Mouse (Mus musculus) intestine, embryonic 14.5 days (tissue): ENCODE measurements around the gene Col4a1. TPM values are rescaled to one million over a fixed set of nuclear protein-coding genes. Genes with fewer than 3 reads are reported as not detected.

Experiments
- ATAC-seq: fragments of 200-750 bp; cut with Nextera tagmentation; replicated peaks from 2 replicates; pipeline ENCODE4 v1.8.0; 2017; ENCODE audit warnings: low read depth, moderate number of reproducible peaks, moderate TSS enrichment, moderate library complexity; ENCODE audit not compliant: low FRiP score, low TSS enrichment
- DNase-seq: peaks from one replicate; pipeline ENCODE4 v3.0.0-alpha.2; 2018; ENCODE audit warnings: low spot score
- H3K27ac ChIP-seq: fragments of 300-500 bp; sonication (generic); 2 replicates; pipeline ENCODE4 v1.5.1; 2014; ENCODE audit warnings: low read depth, mild to moderate bottlenecking, control low read depth
- H3K27me3 ChIP-seq: fragments of 300-500 bp; sonication (generic); replicated peaks from 2 replicates; pipeline ENCODE4 v1.6.1; 2014; ENCODE audit warnings: low read length, control low read depth; ENCODE audit not compliant: control insufficient read depth, insufficient read depth
- H3K36me3 ChIP-seq: fragments of 300-500 bp; sonication (generic); 2 replicates; pipeline ENCODE4 v1.6.1; 2014; ENCODE audit warnings: low read length, control low read depth; ENCODE audit not compliant: control insufficient read depth, insufficient read depth
- H3K4me1 ChIP-seq: fragments of 300-500 bp; sonication (generic); replicated peaks from 2 replicates; pipeline ENCODE4 v1.6.1; 2014; ENCODE audit warnings: low read length, control low read depth, mixed read lengths; ENCODE audit not compliant: control insufficient read depth, insufficient read depth
- H3K4me2 ChIP-seq: fragments of 300-500 bp; sonication (generic); 2 replicates; pipeline ENCODE4 v1.6.1; 2014; ENCODE audit warnings: low read length
- H3K4me3 ChIP-seq: fragments of 300-500 bp; sonication (generic); 2 replicates; pipeline ENCODE4 v1.5.1; 2014; ENCODE audit warnings: low read depth, low read length, control low read depth, mixed read lengths
- H3K9ac ChIP-seq: fragments of 300-500 bp; sonication (generic); 2 replicates; pipeline ENCODE4 v1.6.1; 2014; ENCODE audit warnings: mild to moderate bottlenecking, low read length
- H3K9me3 ChIP-seq: fragments of 300-500 bp; sonication (generic); 2 replicates; pipeline ENCODE4 v1.6.1; 2016; ENCODE audit warnings: low read length, control low read depth; ENCODE audit not compliant: control insufficient read depth
- WGBS: fragments of 180-500 bp; shearing (Covaris S2); extraction: QIAGEN DNeasy Blood & Tissue Kit; methylation state at CpG from one replicate; pipeline ENCODE4 v1.1.7; 2014; 5-methylcytosine and 5-hydroxymethylcytosine counted together
- polyA plus RNA-seq: library from polyadenylated mRNA; unstranded; fragments of >200 nt; fragmentation: Nextera tagmentation; extraction: Ambion mirVana; gene quantifications from 2 replicates; pipeline ENCODE4 v1.2.1, GENCODE M21; 2014

Gene Col4a1
- polyA plus RNA-seq, 1 experiment from 2014 or later = 228 TPM

DNA sequence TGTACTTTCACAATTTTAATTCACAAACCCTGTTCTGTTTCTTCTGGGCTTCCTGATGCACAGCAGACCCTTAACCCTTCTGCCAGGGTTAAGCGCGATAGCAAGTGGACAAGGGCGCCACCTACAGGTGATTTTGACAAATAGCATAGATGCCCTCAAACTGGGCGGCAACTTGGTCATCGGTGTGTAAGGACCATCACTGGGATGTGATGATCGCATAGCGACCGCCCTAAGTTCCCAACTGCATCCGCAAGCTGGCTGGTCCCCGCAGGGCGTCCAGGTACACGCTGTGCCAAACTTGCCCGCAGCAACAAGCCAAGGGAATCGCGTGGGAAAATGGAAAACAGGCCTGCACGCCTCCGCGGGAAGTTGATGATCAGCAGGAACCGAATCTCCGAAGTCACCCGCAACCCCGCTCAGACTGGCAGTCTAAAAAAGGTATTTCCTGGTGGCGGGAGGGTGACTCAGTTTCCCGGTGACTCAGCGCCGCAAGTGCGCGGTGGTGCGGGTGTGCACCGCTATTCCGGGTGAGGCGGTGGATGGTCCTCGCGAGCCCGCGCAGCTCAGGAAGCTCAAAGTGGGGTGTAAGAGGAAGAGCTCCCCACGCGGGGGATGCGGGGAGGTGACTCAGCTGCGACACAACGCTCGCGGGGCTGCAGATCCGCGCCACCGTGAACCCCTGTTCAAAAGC is 124.9 kb downstream of the Col4a1 start:
- Histone ChIP-seq H3K9me3 (no peaks in the 10 kb centered on the region), H3K36me3 (no peaks in the 10 kb centered on the region), H3K9ac (peak overlapping the region; percentile 1; the same call in 1 of the 2 replicates), H3K4me3 (peak overlapping the region; percentile 34), H3K27ac (no peak overlapping the region), H3K4me2 (peak overlapping the region; percentile 91), H3K27me3 (peaks cover 10% of the 10 kb centered on the region; the same call in 1 of the 2 replicates), H3K4me1 (peaks cover 20% of the 10 kb centered on the region; the same call in 1 of the 2 replicates)
- 1% methylated on average over 46 of the region's 46 CpGs for WGBS
- ATAC-seq (peak; percentile 50; the same call in 1 of the 2 replicates), DNase-seq (peak; percentile 85)

GRCm38 (mm10) chr8:11186456-11186855 is 126.2 kb downstream of the Col4a1 start:
- DNase-seq = no peak
- ATAC-seq = no peak
- 32% methylated on average over 4 of the region's 4 CpGs for WGBS
- Histone ChIP-seq H3K9ac (no peak overlapping the region), H3K27me3 (peaks cover 10% of the 10 kb centered on the region; the same call in 1 of the 2 replicates), H3K4me1 (peaks cover 11% of the 10 kb centered on the region; the same call in 1 of the 2 replicates), H3K4me3 (no peak overlapping the region), H3K9me3 (no peaks in the 10 kb centered on the region), H3K27ac (no peak overlapping the region), H3K36me3 (no peaks in the 10 kb centered on the region), H3K4me2 (no peak overlapping the region)

DNA sequence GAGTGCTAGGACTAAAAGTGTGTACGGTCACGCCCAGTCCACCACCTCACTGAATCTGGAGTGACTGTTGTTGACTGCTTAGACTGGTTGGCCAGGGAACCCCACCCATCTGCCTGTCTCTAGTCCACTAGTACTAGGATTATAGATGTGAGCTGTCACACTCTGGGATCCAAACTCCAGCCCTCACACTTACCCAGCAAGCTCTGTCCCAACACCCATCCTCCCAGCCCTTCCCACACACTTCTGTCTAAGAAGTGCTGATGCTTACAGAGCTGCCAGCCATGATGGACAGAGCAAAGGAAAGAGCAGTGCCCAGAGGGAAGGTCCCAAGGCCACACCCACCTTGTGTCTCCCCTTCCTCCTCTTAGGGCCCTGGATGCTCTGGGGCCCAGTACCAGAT is 127.0 kb downstream of the Col4a1 start:
- Histone ChIP-seq H3K27ac (no peak overlapping the region), H3K4me1 (peaks cover 11% of the 10 kb centered on the region; the same call in 1 of the 2 replicates)
- DNase-seq = no peak

DNA sequence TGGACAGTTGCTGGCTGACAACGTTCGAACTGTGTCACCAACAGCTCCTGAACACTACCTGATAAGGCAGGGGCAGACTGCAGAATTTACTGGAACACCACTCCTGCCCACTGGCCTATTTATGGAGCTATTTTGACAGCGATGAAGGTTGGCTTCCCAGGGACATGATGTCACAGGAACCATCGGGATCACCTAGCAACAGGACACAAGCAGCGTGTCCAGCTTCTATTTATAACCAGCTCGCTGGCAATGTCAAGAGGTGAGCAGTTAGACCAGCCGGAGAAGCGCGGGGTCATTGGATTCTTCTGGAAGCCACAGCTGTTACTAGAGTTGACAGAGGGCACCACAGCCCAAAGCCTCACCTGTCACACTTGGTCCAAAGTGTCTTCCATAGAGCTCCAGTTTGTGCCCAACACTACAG is 129.0 kb downstream of the Col4a1 start:
- no peak overlapping the region for H3K9ac ChIP-seq
- H3K27me3 ChIP-seq = peaks cover 10% of the 10 kb centered on the region; the same call in 1 of the 2 replicates
- H3K9me3 ChIP-seq = no peaks in the 10 kb centered on the region
- H3K36me3 ChIP-seq = no peaks in the 10 kb centered on the region
- H3K27ac ChIP-seq = no peak overlapping the region
- 43% methylated on average over 9 of the region's 9 CpGs for WGBS
- peaks cover 11% of the 10 kb centered on the region; the same call in 1 of the 2 replicates for H3K4me1 ChIP-seq
- no peak for ATAC-seq
- no peak overlapping the region for H3K4me3 ChIP-seq
- DNase-seq = no peak
- no peak overlapping the region for H3K4me2 ChIP-seq

More for the DNA sequence above, 127.0 kb downstream of the Col4a1 start:
- no peak overlapping the region for H3K4me2 ChIP-seq
- ATAC-seq = no peak
- no peaks in the 10 kb centered on the region for H3K9me3 ChIP-seq
- peaks cover 10% of the 10 kb centered on the region; the same call in 1 of the 2 replicates for H3K27me3 ChIP-seq
- no peak overlapping the region for H3K4me3 ChIP-seq
- H3K9ac ChIP-seq = no peak overlapping the region
- WGBS = 96% methylated on average over 2 of the region's 2 CpGs
- no peaks in the 10 kb centered on the region for H3K36me3 ChIP-seq

- Histone ChIP-seq H3K4me1 (peaks cover 11% of the 10 kb centered on the region; the same call in 1 of the 2 replicates), H3K36me3 (no peaks in the 10 kb centered on the region), H3K9me3 (no peaks in the 10 kb centered on the region), H3K27me3 (peaks cover under 1% of the 10 kb centered on the region; the same call in 1 of the 2 replicates), H3K9ac (no peak overlapping the region), H3K27ac (no peak overlapping the region), H3K4me2 (no peak overlapping the region), H3K4me3 (no peak overlapping the region)
- 88% methylated on average over 12 of the region's 12 CpGs for WGBS
- no peak for DNase-seq
- no peak for ATAC-seq
Measured at GRCm38 (mm10) chr8:11182606-11183005, 130.0 kb downstream of the Col4a1 start.

DNA sequence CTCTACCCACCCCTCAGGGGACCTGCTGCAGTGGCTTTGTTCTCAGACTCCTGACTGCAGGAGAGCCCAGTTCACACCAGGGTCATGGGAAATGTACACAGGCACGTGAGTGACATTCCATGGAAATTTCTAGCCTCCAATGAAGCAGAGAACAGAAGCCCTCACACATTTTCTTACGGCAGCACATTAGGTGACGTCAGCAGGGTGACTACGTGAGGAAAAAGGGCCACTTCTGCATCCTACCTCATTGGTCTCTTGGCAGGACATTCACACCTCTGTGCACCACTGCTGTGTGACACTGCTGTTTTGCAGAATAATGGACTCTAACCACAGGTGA is 130.5 kb downstream of the Col4a1 start:
- no peaks in the 10 kb centered on the region for H3K9me3 ChIP-seq
- H3K9ac ChIP-seq = no peak overlapping the region
- no peak overlapping the region for H3K4me3 ChIP-seq
- no peaks in the 10 kb centered on the region for H3K27me3 ChIP-seq
- H3K4me2 ChIP-seq = no peak overlapping the region
- 63% methylated on average over 4 of the region's 4 CpGs for WGBS
- DNase-seq (no peak), ATAC-seq (no peak)
- H3K4me1 ChIP-seq = peaks cover 7% of the 10 kb centered on the region; the same call in 1 of the 2 replicates
- no peak overlapping the region for H3K27ac ChIP-seq
- no peaks in the 10 kb centered on the region for H3K36me3 ChIP-seq

- Histone ChIP-seq H3K9me3 (no peaks in the 10 kb centered on the region), H3K36me3 (no peaks in the 10 kb centered on the region), H3K4me1 (peaks cover 2% of the 10 kb centered on the region; the same call in 1 of the 2 replicates), H3K4me3 (no peak overlapping the region), H3K4me2 (no peak overlapping the region), H3K27me3 (no peaks in the 10 kb centered on the region), H3K9ac (no peak overlapping the region), H3K27ac (no peak overlapping the region)
- no peak for ATAC-seq
- 78% methylated on average over 11 of the region's 11 CpGs for WGBS
- DNase-seq = no peak
Measured at GRCm38 (mm10) chr8:11181420-11182147, 131.0 kb downstream of the Col4a1 start.

DNA sequence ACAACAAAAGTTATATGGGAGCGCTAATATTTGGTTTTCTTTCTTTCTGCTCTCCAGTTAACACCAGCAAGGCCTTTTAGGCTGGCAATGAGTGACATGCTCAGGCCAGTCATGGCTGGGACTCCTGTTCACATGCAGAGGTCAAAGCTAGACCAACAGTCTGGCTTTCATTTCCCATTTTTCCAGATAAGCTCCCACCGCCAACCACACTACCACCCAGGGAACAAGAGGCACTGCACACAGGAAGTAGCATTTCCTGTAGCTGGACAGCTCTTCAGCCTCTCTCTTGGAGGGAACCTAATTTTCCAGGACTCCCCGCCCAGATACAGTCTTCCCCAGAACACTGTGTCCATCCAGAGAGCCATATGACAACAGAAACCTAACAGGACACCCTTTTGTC is 132.8 kb downstream of the Col4a1 start:
- Histone ChIP-seq H3K4me1 (no peaks in the 10 kb centered on the region), H3K4me3 (no peak overlapping the region), H3K9me3 (no peaks in the 10 kb centered on the region), H3K36me3 (no peaks in the 10 kb centered on the region), H3K4me2 (no peak overlapping the region), H3K27ac (no peak overlapping the region), H3K9ac (no peak overlapping the region), H3K27me3 (no peaks in the 10 kb centered on the region)
- WGBS = 75% methylated on average over 3 of the region's 3 CpGs
- DNase-seq (no peak), ATAC-seq (no peak)
